Mouse (Mus musculus) small intestine, adult 2 months (tissue): ENCODE data around the gene Trpt1.

Experiments used
- CTCF ChIP-seq: fragments of 200-500 bp; IDR thresholded peaks from 2 replicates; pipeline ENCODE4 v1.5.1; 2012; ENCODE audit warnings: low read depth, mild to moderate bottlenecking, control low read depth, inconsistent platforms, low read length, moderate library complexity, mixed read lengths; ENCODE audit not compliant: insufficient replicate concordance, insufficient read length; ENCODE audit errors: extremely low read depth
- POLR2A ChIP-seq: fragments of 200-500 bp; IDR thresholded peaks from 2 replicates; pipeline ENCODE4 v1.6.1; 2012; ENCODE audit warnings: low read depth, mild to moderate bottlenecking, control low read depth, inconsistent platforms, low read length, moderate library complexity

DNA sequence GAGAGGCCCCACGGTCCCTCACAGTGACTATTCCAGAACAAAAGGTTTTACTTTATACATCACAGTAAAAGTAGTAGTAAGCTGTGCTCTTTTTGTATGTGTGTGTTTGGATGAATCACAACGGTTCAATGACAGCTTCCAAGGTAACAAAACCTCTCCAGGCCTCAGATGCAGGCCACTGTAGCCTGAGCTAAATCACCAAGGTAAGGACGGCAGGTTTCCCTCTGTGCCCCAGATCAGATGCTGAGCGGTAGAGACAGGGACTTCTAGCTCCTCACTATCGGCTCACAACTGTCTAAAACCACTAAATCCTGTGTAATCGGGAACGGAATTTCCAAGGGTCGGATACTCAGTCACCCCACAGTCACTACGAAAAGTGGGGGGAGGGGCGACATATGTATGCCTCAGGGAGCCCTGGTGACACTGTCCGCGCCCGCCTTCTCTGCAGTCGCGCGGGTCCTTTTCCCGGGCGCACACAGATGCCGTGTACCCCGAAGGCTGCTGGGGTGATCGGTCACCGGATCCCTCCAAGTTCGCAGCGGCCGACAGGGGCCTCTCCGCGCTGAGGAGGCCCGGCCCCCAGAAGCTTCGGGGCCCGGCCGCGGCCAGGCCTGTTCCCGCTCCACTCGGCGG is 43.3 kb downstream of the Trpt1 start:
- TF ChIP-seq CTCF (no peak), POLR2A (no peak)
